In the genomic region with DNA sequence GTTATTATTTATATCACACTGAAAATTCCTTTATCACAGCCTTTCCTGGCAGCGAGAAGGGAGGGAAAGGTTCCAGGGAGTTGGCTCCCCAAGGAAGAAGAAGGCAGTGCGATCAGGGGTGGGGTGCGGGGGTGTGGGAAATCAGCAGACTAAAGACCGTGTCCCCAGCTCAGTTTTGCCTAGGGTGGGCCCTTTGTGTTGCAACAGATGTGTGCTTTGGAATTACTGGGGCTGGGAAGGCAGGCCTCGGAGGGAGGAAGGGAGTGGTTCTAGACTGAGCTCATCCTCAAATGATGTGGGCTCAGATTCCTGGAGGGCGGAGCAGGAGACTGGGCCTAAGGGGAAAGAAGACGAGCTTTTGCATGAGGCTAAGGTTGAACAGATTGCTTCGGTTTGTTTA, we compare ENCODE assay signal across 17 mouse cellular contexts. TPM values are rescaled to one million over a fixed set of nuclear protein-coding genes. Genes with fewer than 3 reads are reported as not detected.
A peak's percentile ranks its signal among the peaks of the same experiment; 100 is the strongest.
DNase-seq lines count a peak whose midpoint lies in the region; TF ChIP-seq lines count a peak whose summit lies in the region.
"Had no signal": no experiment of that assay in that cellular context is flagged by ENCODE, and none has a peak within 500 bp of the region (broad histone marks: within the 10 kb centered on the region; RNA-seq: fewer than 3 reads in every experiment).

No protein-coding gene starts in this region.

- no peak for TF ChIP-seq CTCF in gastrocnemius, adult 2 months (IDR thresholded peaks at IDR 0.05)
- TF ChIP-seq CTCF in left cerebral cortex, adult 2 months (IDR thresholded peaks at IDR 0.05) = no peak

- intact Hi-C loops in gastrocnemius, adult 2 months (cut with DNase I) = loop anchor here (5.0 kb wide), 1 partner anchor 79 kb away; the partner anchor contains the start of gene Ammecr1
- intact Hi-C loops in heart, postnatal 10 days (cut with DNase I) = no loop called here
- intact Hi-C loops in left cerebral cortex, adult 2 months (cut with DNase I) = loop anchor here (10.0 kb wide), 1 partner anchor 351 kb away; no protein-coding TSS in a partner anchor

- no peak overlapping the region for H3K4me3 ChIP-seq in gastrocnemius, adult 2 months
- no peak overlapping the region for H3K4me3 ChIP-seq in left cerebral cortex, adult 2 months
- H3K4me3 ChIP-seq: limb, embryonic 12.5 days; lung, embryonic 15.5 days; midbrain, embryonic 12.5 days; neural tube, embryonic 12.5 days had no signal

- peak; percentile 20 for DNase-seq in lung, postnatal 10 days
- DNase-seq in lung, postnatal 14 days = no peak
- peak; percentile 67 for DNase-seq in gastrocnemius, adult 2 months
- DNase-seq in heart, postnatal 10 days = peak; percentile 57 to 65
- DNase-seq in left cerebral cortex, adult 2 months (ENCODE audit: extremely low spot score in 1 of 2, low spot score in 2 of 2) = no peak
- DNase-seq in spleen, postnatal 36 days (ENCODE audit: low spot score in 2 of 2) = no peak
- no peak for DNase-seq in cerebellum, adult 8-10 months
- DNase-seq: adrenal gland, postnatal 25 days; forebrain, postnatal 0 days; kidney, postnatal 25 days; layer of hippocampus, postnatal 36 days; thymus, postnatal 36 days had no signal

- H3K27ac ChIP-seq in gastrocnemius, adult 2 months = peak overlapping the region; percentile 53
- H3K27ac ChIP-seq in left cerebral cortex, adult 2 months = no peak overlapping the region
- H3K27ac ChIP-seq: limb, embryonic 12.5 days; lung, embryonic 15.5 days; midbrain, embryonic 12.5 days; neural tube, embryonic 12.5 days had no signal

RNA-seq across cellular contexts. Expression of gene Rtl9, which starts 53.1 kb away (rescaled TPM):
- total RNA-seq in gastrocnemius, adult 2 months (2021) = under 1 TPM; 0.10 to 0.36 TPM
- 1 to 10 TPM in 1 of 2 experiments, under 1 TPM in 1; 0.79 to 1.9 TPM for total RNA-seq in heart, postnatal 10 days (2021)
- total RNA-seq in left cerebral cortex, adult 2 months (2021) = 1 to 10 TPM in 1 of 2 experiments, under 1 TPM in 1; 0.79 to 1.2 TPM
- total RNA-seq: adrenal gland, postnatal 25 days; hematopoietic stem cell, adult 5-6 weeks had no signal

Comparison
In these comparisons a context has a peak if more than half of its experiments do, and no peak if none do; other contexts are left out.
1. DNase-seq: peak in lung, postnatal 10 days (single experiment), gastrocnemius, adult 2 months (single experiment) and heart, postnatal 10 days (2 of 2); none in lung, postnatal 14 days (single experiment), left cerebral cortex, adult 2 months (0 of 2), spleen, postnatal 36 days (0 of 2) and cerebellum, adult 8-10 months (single experiment).